Mouse (Mus musculus): ENCODE measurements at regions not wholly inside any gene's neighbourhood (a gene's known extent, or its start where the extent isn't known, plus 50 kb on each side); places are given as distances from the start of the nearest gene placed in this dataset.

- no peak overlapping the region for H3K9ac ChIP-seq (replicated peaks)
- H3K4me1 ChIP-seq, result peaks cover 10% of the 10 kb centered on the region
- ATAC-seq (ENCODE audit: low FRiP score, low read depth), result no peak
- no peaks in the 10 kb centered on the region for H3K36me3 ChIP-seq
- no peak overlapping the region for H3K27ac ChIP-seq (replicated peaks)
- 86% methylated on average over 9 of the region's 9 CpGs for WGBS
- peaks cover 5% of the 10 kb centered on the region; the same call in 1 of the 2 replicates for H3K9me3 ChIP-seq
- no peak overlapping the region for H3K4me3 ChIP-seq
- no peak overlapping the region for H3K4me2 ChIP-seq (replicated peaks)
- H3K27me3 ChIP-seq, result no peaks in the 10 kb centered on the region
Observed at GRCm38 (mm10) chr11:117567961-117568605, 83.9 kb downstream of the Gm11733 start.

- no peak overlapping the region for H3K9ac ChIP-seq (replicated peaks)
- H3K4me3 ChIP-seq, result no peak overlapping the region
- WGBS, result 80% methylated on average over 9 of the region's 9 CpGs
- no peaks in the 10 kb centered on the region for H3K36me3 ChIP-seq
- H3K27me3 ChIP-seq, result no peaks in the 10 kb centered on the region
- H3K4me2 ChIP-seq (replicated peaks), result no peak overlapping the region
- H3K27ac ChIP-seq (replicated peaks), result no peak overlapping the region
- H3K4me1 ChIP-seq, result peaks cover 10% of the 10 kb centered on the region
- H3K9me3 ChIP-seq, result peaks cover 5% of the 10 kb centered on the region; the same call in 1 of the 2 replicates
- no peak for ATAC-seq (ENCODE audit: low FRiP score, low read depth)
Observed at GRCm38 (mm10) chr11:117568606-117568991, 84.4 kb downstream of the Gm11733 start.

GRCm38 (mm10) chr11:117569566-117570101 is 84.5 kb upstream of the Tnrc6c start:
- H3K27me3 ChIP-seq, result no peaks in the 10 kb centered on the region
- H3K9ac ChIP-seq (replicated peaks), result no peak overlapping the region
- 77% methylated on average over 8 of the region's 8 CpGs for WGBS
- no peak overlapping the region for H3K4me2 ChIP-seq (replicated peaks)
- ATAC-seq (ENCODE audit: low FRiP score, low read depth), result no peak
- peaks cover 10% of the 10 kb centered on the region for H3K4me1 ChIP-seq
- H3K36me3 ChIP-seq, result no peaks in the 10 kb centered on the region
- H3K4me3 ChIP-seq, result no peak overlapping the region
- peaks cover 5% of the 10 kb centered on the region; the same call in 1 of the 2 replicates for H3K9me3 ChIP-seq
- H3K27ac ChIP-seq (replicated peaks), result no peak overlapping the region

GRCm38 (mm10) chr11:117571858-117572257 is 82.2 kb upstream of the Tnrc6c start:
- no peak for ATAC-seq (ENCODE audit: low FRiP score, low read depth)
- Histone ChIP-seq H3K4me2 (replicated peaks) (no peak overlapping the region), H3K9me3 (no peaks in the 10 kb centered on the region), H3K36me3 (no peaks in the 10 kb centered on the region), H3K27me3 (no peaks in the 10 kb centered on the region), H3K4me3 (no peak overlapping the region), H3K27ac (replicated peaks) (no peak overlapping the region), H3K9ac (replicated peaks) (no peak overlapping the region), H3K4me1 (peaks cover 10% of the 10 kb centered on the region)
- 90% methylated on average over 3 of the region's 3 CpGs for WGBS

- Histone ChIP-seq H3K9ac (replicated peaks) (no peak overlapping the region), H3K4me3 (no peak overlapping the region), H3K27ac (replicated peaks) (no peak overlapping the region), H3K27me3 (no peaks in the 10 kb centered on the region), H3K9me3 (no peaks in the 10 kb centered on the region), H3K4me1 (peaks cover 11% of the 10 kb centered on the region), H3K4me2 (replicated peaks) (no peak overlapping the region), H3K36me3 (no peaks in the 10 kb centered on the region)
- 73% methylated on average over 3 of the region's 3 CpGs for WGBS
- no peak for ATAC-seq (ENCODE audit: low FRiP score, low read depth)
Observed at GRCm38 (mm10) chr11:117574721-117575120, 79.4 kb upstream of the Tnrc6c start.

GRCm38 (mm10) chr11:117579121-117579520 is 75.0 kb upstream of the Tnrc6c start:
- Histone ChIP-seq H3K4me3 (no peak overlapping the region), H3K9me3 (no peaks in the 10 kb centered on the region), H3K27me3 (no peaks in the 10 kb centered on the region), H3K27ac (replicated peaks) (no peak overlapping the region), H3K4me2 (replicated peaks) (no peak overlapping the region), H3K9ac (replicated peaks) (no peak overlapping the region), H3K36me3 (no peaks in the 10 kb centered on the region), H3K4me1 (peaks cover 10% of the 10 kb centered on the region; the same call in 1 of the 2 replicates)
- WGBS, result 93% methylated on average over 2 of the region's 2 CpGs
- no peak for ATAC-seq (ENCODE audit: low FRiP score, low read depth)

- Histone ChIP-seq H3K27ac (replicated peaks) (no peak overlapping the region), H3K4me2 (replicated peaks) (no peak overlapping the region), H3K9me3 (no peaks in the 10 kb centered on the region), H3K4me1 (peaks cover 10% of the 10 kb centered on the region; the same call in 1 of the 2 replicates), H3K36me3 (no peaks in the 10 kb centered on the region), H3K4me3 (no peak overlapping the region), H3K9ac (replicated peaks) (no peak overlapping the region), H3K27me3 (no peaks in the 10 kb centered on the region)
- WGBS, result 59% methylated on average over 3 of the region's 3 CpGs
- ATAC-seq (ENCODE audit: low FRiP score, low read depth), result no peak
Observed at GRCm38 (mm10) chr11:117579720-117580119, 74.4 kb upstream of the Tnrc6c start.

- 92% methylated on average over 8 of the region's 8 CpGs for WGBS
Observed at GRCm38 (mm10) chr11:117583478-117583877, 70.6 kb upstream of the Tnrc6c start.

GRCm38 (mm10) chr11:117585556-117585955 is 68.5 kb upstream of the Tnrc6c start:
- no peak overlapping the region for H3K27ac ChIP-seq (replicated peaks)
- no peak for ATAC-seq (ENCODE audit: low FRiP score, low read depth)
- no peaks in the 10 kb centered on the region for H3K36me3 ChIP-seq
- no peak overlapping the region for H3K4me3 ChIP-seq
- H3K9me3 ChIP-seq, result no peaks in the 10 kb centered on the region
- peaks cover 14% of the 10 kb centered on the region; the same call in 1 of the 2 replicates for H3K4me1 ChIP-seq
- no peak overlapping the region for H3K9ac ChIP-seq (replicated peaks)
- 88% methylated on average over 5 of the region's 5 CpGs for WGBS
- H3K27me3 ChIP-seq, result no peaks in the 10 kb centered on the region
- H3K4me2 ChIP-seq (replicated peaks), result no peak overlapping the region

More at GRCm38 (mm10) chr11:117583478-117583877, 70.6 kb upstream of the Tnrc6c start:
- H3K27me3 ChIP-seq, result no peaks in the 10 kb centered on the region
- H3K4me1 ChIP-seq, result peaks cover 14% of the 10 kb centered on the region; the same call in 1 of the 2 replicates
- no peaks in the 10 kb centered on the region for H3K36me3 ChIP-seq
- no peak overlapping the region for H3K4me3 ChIP-seq
- no peak overlapping the region for H3K27ac ChIP-seq (replicated peaks)
- no peaks in the 10 kb centered on the region for H3K9me3 ChIP-seq
- no peak overlapping the region for H3K4me2 ChIP-seq (replicated peaks)
- H3K9ac ChIP-seq (replicated peaks), result no peak overlapping the region
- no peak for ATAC-seq (ENCODE audit: low FRiP score, low read depth)

GRCm38 (mm10) chr11:117586063-117586462 is 68.0 kb upstream of the Tnrc6c start:
- H3K27me3 ChIP-seq, result no peaks in the 10 kb centered on the region
- 31% methylated on average over 4 of the region's 4 CpGs for WGBS
- H3K4me3 ChIP-seq, result no peak overlapping the region
- no peak for ATAC-seq (ENCODE audit: low FRiP score, low read depth)
- peaks cover 11% of the 10 kb centered on the region; the same call in 1 of the 2 replicates for H3K4me1 ChIP-seq
- H3K9ac ChIP-seq (replicated peaks), result no peak overlapping the region
- H3K36me3 ChIP-seq, result no peaks in the 10 kb centered on the region
- no peaks in the 10 kb centered on the region for H3K9me3 ChIP-seq
- H3K4me2 ChIP-seq (replicated peaks), result no peak overlapping the region
- peak overlapping the region; percentile 10; the same call in 1 of the 2 replicates for H3K27ac ChIP-seq (replicated peaks)

- no peak overlapping the region for H3K4me2 ChIP-seq (replicated peaks)
- no peak overlapping the region for H3K4me3 ChIP-seq
- H3K27ac ChIP-seq (replicated peaks), result peak overlapping the region; percentile 35
- H3K4me1 ChIP-seq, result 0 out of 2 replicates have a peak, but pooled peaks cover 8% of the 10 kb centered on the region
- 84% methylated on average over 7 of the region's 7 CpGs for WGBS
- H3K9me3 ChIP-seq, result no peaks in the 10 kb centered on the region
- H3K27me3 ChIP-seq, result no peaks in the 10 kb centered on the region
- H3K9ac ChIP-seq (replicated peaks), result no peak overlapping the region
- ATAC-seq (ENCODE audit: low FRiP score, low read depth), result no peak
- no peaks in the 10 kb centered on the region for H3K36me3 ChIP-seq
Observed at GRCm38 (mm10) chr11:117586857-117587425, 67.1 kb upstream of the Tnrc6c start.

GRCm38 (mm10) chr11:117589006-117589405 is 65.1 kb upstream of the Tnrc6c start:
- no peak overlapping the region for H3K4me3 ChIP-seq
- H3K9me3 ChIP-seq, result no peaks in the 10 kb centered on the region
- H3K27ac ChIP-seq (replicated peaks), result no peak overlapping the region; the same call in 1 of the 2 replicates
- ATAC-seq (ENCODE audit: low FRiP score, low read depth), result no peak
- WGBS, result 81% methylated on average over 8 of the region's 8 CpGs
- H3K36me3 ChIP-seq, result no peaks in the 10 kb centered on the region
- H3K4me1 ChIP-seq, result 0 out of 2 replicates have a peak, but pooled peaks cover 8% of the 10 kb centered on the region
- H3K27me3 ChIP-seq, result no peaks in the 10 kb centered on the region
- H3K9ac ChIP-seq (replicated peaks), result no peak overlapping the region
- no peak overlapping the region for H3K4me2 ChIP-seq (replicated peaks)

Measured in midbrain, embryonic 12.5 days (tissue).